Mouse (Mus musculus) testis, postnatal 14 days (tissue): ENCODE measurements at regions not wholly inside any gene's neighbourhood (a gene's known extent, or its start where the extent isn't known, plus 50 kb on each side); places are given as distances from the start of the nearest gene placed in this dataset.
"Not testable (repeated sequence)": the region's sequence is repeated elsewhere in the genome, so short reads cannot be mapped to it uniquely, and the experiment has no call there.

ENCODE experiments used
- DNase-seq: peaks from one replicate; pipeline ENCODE4 v3.0.0; 2021; ENCODE audit warnings: low spot score

DNA sequence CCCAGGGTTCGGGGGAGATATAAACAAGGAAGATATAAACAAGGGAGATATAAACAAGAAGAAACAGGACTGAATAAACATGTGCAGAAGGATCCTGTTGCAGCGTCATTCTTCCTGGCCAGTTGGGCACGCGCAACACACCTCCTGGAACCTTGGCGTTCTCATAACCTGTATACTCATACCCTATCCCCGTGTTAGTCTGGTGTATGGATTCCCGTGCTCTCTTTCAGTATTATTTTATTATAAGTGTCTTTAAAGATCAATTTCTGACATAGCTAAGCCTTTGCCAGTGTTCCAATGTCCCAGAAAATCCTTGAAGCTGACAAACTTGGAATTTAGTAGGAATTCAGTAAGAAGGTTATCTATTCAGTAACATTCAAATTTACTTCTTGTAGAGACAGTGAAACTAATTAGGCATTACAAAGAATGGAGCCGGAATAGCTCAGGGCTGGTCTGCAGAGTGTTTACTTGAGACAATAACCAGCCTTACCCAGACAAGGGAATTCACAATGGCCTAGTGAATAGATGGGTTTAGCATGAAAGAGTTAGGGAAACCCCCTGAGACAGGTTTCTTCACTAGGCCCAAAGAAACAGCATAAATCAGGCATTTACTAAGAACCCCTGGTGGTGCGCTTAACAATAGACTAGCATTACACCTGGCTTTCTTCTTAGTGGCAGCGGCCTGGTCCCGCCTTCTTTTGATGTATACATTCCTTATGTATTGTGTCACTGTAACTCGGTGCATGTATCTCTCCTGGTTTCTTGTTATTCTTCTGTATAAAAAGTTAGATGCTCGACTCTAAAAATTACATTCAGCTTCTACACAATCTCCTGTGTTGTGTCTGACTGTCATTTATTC is 458.4 kb downstream of the Epm2a start:
- not testable (repeated sequence) for DNase-seq

DNA sequence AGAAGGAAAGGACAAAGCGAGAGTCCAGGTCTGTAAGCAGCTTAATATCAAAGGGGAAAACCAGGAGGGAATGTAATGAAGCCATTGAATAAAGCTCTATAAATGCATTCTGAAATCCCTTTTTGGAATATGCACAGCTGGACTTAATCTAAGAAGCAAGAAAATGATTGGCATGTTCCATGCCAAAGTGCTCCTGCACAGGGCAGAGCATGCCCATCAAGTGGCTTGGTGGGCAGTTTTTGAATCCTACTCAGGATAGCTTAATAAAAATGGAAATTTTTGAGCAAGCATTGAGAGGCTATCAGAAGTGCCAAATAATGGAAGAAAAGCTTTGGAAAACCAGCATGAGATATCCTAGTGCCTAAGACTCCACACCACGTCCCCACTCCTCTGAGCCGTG is 466.1 kb downstream of the Epm2a start:
- no peak for DNase-seq

DNA sequence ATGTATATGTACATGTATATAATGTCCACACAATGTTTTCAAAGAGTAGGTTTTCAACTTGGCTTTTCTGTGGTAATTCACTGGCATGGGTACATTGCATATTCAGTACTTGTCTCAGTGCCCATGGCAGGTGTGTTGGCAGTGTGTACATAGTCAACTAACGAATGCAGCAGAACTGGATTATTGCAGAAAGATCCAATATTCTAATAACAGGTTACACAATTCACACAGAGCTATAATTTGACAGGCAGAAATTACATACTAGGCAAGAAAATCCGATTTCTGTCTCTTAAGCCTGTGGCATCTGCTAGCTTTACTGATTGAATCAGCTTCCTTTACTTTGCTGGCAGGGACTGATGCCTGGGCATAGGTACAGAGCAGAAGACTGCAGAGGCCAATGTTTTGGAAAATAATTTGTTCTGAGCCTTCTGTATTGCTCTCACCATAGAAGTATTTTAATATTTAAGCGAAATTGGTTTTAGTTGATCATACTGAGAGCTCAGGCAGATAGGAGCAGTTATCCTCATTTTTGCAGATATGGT is 479.3 kb downstream of the Epm2a start:
- DNase-seq, result no peak

DNA sequence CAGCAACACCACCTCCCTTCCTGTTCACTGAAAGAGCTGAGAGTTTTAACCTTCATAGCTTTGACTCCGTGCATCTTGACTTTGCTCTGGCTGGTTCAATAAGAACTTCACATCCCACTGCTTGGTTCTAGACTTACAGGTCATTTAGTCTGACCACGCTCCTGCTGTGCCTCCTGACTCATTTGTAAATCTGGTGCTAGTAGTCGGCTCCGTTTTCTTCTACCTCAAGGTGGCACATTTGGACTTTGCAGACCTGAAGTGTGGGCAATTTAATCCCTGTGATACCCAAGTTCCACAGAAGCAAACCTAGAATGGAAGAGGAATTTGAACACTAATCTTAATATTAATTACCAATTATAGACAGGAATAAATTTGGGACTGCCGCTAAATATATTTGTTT is 497.9 kb downstream of the Epm2a start:
- DNase-seq, result no peak

DNA sequence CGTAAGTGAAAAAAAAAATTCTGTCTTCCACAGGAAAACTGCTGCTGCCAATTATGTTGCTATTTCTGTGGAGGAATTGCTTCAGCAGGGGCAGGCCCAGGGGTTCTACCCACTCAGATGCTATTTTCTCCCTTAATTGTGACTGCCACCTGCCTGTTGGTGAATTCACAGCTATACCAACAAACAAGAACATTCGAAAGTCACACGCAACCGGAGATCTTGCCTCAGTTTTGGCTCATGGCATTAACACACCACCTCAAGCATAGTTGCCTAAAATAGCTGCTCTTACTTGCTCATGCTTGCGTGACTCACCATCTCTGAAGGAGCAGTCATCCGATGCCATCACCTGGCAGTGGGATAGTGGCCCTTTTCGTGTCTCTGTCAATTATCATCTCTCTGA is 498.3 kb downstream of the Epm2a start:
- DNase-seq, result no peak

DNA sequence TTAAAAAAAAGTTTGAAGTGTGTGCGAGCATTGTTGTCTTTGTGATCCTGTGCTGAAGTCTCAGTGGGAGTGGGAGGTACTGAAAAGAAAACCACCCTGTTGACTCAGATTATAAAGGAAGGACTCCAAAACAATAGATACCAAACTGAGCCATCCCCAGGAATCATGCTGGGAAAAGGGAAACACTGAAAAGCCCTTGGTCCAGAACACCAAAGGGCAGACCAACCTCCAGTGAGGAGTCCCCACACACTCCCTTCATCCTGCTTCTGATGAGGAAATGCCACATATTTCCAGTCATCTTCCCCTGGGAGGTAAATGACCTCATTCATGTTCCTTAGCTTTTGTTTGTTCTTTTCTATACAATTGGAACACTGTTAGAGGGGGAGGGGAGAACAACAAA is 502.9 kb downstream of the Epm2a start:
- no peak for DNase-seq

DNA sequence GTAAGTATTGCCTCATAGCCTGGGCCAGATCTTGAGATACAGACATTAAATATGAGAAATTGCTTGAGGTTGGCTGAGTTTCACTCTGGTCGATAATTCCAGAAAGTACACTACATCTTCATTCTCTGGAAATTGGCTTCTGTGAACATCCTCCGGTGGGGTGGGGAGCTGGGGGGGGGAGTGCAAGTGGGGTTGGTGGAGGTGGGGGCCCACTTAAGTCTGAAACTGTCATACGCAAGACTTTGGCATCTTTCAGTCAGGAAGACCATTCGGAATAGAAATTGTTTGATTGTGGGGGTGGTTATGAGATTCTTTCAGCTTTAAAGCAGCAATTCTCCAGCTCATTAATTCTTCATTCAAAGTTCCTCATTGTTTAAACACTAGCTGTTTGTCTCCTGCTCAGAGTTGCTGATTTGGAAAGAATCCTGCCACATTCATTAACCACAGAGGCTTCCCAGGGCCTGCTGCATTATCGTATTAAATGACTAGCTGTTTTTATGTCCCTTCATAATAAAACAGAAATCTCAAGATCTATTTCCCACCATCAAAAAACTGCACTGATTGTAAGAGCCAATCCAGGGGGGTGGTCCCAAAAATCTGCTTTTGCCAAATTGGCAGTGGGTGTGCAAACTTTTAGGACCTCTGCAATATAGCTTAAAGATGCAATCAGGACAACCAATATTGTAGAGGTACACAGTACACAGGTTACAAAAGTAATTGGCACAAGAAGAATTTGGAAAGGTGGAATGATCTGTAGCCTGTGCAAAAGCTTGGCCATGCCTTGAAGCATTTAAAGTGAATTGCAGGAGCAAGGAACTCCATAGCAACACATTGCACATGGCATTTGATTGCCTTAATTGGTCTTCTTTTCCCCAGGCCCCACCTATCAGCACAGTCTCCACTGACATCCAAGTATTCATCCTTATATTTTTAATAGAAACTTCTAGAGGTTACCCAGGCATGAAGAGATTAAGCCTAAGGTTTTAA is 532.2 kb downstream of the Epm2a start:
- DNase-seq, result no peak

DNA sequence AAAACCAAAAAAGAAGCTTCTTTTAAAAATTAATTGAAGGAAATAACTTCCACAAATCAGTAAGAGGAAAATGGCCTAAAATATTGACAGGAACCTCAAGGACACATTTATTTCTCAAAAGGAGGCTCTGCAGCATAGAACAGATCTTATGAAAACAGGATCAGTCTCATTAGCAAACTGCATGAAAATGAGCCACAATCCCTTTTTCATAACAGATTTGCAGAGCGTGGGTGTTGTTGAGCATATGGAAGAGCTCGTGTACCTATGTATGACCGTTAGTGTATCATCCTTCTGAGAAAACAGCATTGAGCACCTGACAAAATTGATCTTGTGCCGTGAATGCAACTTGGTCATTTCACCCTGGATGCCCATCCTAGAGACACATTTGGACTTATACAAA is 543.0 kb downstream of the Epm2a start:
- DNase-seq, result no peak

DNA sequence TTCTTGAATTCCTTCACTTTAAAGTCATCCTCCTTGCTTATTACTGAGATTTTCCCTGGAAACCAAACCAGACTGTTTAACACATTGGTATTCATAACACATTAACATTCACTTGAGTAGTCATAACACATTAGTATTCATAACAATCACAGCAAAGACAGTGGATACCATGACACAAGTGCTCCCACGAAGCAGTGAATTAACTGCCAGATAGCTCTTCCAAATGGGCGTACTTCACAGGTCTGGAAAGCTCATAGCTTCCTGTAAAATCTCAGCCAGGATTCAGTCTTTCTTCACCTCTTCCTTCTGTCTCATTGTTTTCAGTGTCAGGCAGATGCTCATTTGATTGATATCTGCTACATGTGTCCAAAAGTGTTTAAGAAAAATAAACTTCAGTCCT is 545.7 kb downstream of the Epm2a start:
- DNase-seq, result no peak

DNA sequence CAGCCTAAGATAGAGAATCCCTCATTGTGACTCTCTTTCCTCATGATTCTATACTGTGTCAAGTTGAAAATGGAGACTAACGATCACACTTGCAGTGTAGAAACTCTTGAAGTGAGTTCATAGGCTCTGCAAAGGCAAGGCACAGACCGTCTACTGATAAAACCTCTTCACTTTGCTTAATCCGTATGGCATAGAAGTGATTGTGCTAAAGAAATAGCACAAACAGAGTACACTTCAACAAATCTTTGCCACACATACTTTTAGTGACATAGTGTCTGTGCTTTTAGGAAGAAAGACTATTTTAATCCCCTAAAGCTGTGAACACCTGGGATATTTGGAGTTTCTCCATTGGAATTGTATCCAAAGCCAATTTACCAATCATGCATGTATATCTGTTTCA is 578.9 kb downstream of the Epm2a start:
- DNase-seq, result no peak

DNA sequence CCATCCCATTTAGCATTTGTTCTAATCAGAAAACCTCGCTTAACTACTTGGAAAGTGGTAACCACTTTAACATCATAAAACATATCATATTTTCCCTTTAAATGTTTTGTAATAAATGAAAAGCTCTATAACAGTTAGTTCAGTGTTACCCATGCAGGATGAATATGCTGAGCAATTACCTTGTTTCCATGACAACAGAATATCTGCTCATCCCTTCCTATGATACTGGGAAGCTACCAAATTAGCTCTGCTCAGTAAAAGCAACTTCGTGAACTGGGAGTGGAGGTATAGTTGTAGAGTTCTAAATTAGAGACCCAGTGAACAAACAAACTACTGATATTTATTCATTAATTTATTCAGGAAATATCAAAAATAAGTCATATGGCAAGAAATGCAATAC is 595.0 kb downstream of the Epm2a start:
- DNase-seq, result no peak

DNA sequence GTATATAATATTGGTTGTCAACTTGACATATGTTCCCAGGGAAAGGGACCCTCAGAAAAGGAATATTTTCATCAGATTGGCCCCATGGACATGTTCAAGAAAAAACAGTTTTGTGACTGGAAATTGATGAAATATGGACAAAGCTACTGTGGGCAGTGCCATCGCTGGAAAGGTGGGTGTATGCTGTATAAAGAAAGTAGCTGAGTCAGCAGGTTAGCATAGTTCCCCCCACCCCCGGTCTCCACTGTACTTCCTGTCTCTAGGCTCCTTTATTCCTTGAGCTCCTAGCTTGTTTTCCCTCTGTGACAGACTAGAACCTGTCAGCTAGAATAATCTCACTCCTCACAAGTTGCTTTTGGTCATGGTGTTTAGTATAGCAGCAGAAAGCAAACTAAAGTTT is 599.6 kb downstream of the Epm2a start:
- no peak for DNase-seq

DNA sequence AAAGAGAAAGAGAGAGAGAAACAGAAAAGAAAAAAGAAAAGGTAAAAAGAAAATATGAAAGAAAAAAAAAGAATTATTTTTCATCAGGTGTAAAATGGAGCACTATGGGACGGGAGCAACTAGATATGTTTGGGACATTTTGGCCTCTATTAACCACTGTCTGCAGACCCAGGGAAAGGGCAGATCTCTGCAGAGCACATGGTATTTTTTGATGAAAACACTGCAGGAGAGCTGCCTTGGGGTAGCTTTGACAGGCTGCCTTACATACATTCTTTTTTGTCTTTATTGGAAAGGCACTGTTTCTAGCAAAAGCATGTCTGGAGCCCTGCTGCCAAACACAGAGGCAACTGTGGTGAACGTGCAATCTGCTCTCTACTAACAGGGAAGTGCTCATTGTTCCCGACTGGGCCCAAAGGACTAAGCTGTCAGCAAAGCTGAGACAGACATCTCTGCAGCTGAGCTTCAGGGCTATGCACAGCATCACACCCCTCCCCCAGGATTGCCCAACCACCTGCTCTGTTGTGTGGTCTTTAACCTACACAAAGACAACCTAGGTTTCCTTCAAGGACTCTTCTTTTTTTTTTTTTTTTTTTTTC is 617.2 kb downstream of the Epm2a start:
- DNase-seq, result no peak

DNA sequence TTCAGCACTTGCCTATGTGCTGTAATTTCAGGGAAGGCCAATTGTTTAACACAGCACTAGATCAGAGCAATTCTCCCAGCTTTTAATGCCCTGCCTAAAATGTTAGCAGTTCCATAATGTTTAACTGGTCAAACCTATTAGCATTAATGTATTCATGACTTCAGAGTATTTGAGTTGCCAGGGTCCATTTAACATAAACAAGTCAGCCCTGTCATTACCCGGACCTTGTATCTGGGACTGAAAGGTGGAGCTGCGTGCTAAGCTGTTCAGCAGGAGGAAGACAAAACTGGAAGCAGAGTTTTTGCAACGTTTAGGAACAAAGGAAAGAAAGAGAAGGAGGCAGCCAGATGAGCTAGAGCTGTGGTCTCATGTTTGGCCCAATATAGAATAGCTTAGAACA is 661.8 kb downstream of the Epm2a start:
- DNase-seq, result no peak

DNA sequence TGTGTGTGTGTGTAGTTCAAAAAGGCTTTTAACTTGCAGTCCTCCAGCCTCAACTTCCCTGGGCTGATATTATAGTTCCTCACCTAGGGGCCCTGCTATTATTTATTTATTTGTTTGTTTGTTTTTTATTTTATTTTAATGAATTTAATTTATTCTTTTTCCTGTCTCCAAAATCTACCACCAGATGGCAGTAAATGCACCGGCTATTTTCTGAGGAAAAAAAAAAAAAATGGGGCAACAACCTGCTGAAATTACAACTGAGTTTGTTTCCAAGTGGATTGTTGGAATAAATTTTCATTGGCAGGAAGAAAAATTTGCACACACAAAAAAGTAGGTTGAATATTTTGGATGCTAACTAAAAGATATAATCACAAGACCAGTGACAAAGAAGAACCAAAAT is 662.7 kb downstream of the Epm2a start:
- no peak for DNase-seq

DNA sequence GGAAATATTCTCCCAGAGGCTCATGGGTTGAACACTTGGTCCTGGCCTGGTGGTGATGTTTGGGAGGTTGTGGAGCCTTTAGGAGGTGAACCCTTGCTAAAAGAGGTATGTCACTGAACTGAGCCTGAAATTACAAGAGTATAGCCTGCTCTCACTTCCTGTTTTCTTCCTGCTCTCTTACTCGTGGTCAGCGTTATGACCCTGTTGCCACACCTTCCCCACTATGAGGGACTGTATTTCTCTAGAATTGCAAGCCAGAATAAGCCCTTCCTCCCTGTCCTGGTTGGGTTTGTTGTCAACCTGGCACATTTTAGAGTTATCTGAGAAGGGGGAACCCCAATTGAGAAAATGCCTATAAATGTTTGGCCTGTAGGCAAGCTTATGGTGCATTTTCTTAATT is 674.1 kb downstream of the Epm2a start:
- DNase-seq, result no peak

DNA sequence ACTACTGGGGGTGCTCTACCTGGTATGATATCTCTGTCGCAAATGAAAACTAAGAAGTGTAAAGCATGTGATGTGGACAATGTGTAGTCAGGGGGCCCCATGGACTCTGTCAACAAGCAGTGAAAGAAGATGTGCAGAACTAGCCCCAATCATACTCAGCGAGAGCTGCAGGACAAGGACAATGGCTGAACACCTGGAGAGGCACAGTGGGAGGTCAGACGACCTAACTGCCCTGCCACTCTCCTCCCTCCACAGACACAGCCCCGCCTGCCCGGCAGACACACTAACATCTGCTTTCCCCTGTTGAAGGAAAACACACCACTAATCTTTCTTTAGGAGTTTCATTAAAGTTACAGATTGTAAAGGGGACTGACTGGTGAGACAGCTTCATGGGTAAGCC is 675.1 kb downstream of the Epm2a start:
- DNase-seq, result no peak

DNA sequence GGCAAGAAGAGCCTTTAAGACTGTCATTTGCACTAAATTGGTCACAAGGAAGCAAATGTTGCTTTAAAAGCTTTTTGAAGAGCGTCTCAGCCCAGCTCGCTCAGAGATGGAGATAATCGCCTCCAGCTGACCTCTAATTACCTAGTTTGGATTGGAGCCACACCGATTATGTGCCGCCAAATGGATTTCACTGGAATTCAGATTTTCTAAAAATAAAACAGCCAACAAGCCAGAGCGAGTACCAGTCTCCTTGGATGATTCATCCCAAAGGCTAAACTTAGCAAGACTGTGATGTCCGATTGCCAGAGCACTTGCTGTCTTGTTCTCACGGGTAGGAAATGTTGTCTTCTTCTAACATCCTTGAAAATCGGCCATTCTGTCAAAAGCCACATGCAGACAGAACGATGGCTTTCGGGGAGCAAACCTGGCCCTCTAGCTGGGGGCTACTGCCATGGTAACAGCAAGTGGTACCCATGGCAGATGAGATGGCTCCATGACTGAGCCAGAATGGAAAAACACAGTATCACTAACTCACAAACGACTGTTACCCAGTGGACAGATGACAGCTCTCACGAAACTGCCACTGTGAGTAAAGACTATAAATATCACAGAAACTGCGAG is 676.1 kb downstream of the Epm2a start:
- DNase-seq, result no peak

DNA sequence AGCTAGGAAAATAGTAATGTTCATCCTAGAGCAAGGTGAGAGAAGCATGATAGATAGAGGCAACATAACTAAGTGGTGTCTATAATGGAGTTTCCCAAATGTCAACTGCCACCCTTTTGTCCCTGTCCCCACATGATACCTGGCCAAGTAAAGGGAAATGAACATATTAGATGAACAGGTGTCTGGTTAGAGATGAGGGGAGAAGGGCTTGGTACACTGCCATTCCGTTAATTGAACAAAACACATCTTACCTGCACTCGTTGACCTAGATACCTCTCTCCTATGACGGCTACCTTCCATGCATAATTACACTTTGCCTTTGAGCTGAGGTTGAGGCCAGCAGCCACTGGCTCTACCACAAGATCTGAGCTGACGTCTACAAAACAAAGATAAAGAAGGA is 677.4 kb downstream of the Epm2a start:
- DNase-seq, result no peak

DNA sequence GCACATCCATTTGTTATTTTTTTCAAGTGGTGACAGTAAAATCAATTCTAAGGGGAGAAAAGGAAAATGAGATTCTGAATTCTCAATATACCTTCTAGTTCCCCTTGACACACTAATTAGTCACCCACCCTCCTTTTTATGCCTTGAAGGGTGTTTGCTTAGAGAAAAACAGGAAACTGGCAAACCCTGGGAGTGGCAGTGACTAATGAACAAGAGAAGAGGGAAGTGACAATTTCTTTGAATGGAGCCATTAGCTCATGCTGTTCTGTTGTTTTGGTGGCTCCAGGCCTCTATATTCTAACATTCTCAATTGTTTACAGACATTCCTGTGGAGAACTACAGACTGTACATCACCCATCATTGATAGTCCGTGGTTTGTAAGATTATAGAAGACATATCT is 692.0 kb downstream of the Epm2a start:
- no peak for DNase-seq

DNA sequence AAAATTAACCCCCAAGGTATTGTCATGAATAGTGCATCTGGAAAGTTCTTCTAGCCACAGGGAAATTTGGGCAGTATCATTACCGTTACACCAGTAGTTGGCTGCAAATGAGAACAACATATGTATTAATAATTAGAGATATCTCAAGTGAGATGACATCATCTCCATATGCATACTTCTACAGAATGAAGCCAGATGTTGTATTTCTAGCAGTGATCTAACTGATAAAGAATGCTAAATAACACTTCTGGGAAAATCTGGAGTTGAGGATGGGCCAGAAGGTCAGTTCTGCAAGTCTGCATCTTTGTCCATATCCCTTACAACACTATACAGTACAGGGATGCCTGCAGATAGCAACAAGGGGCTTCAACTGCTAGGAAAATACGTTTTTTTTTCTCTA is 702.7 kb downstream of the Epm2a start:
- no peak for DNase-seq

DNA sequence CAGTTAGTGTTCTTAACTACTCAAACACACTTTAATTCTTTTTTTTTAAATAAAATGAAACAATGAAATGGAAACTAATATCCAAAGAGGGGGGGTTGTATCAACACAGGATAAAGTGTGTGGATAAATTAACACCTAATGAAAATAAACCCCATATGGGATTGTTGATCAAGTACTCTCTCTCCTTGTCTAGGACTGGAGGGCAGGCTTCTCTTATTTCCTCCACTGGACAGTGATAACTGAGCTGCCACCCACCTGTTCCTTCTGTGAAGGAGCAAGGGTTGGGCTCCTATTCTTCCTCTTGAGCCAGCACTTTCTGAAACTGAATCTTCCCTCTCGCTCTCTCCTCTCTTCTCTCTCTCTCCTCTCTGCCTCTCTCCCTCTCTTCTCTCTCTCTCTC is 716.5 kb downstream of the Epm2a start:
- DNase-seq, result no peak
